Mouse (Mus musculus) right cerebral cortex, postnatal 10 days (tissue): ENCODE data around the gene Gm4131.
"Not testable (repeated sequence)": the region's sequence is repeated elsewhere in the genome, so short reads cannot be mapped to it uniquely, and the experiment has no call there.

Source experiments
- DNase-seq, 2 experiments: peaks; one replicate each; pipeline ENCODE4 v3.0.0; 2021; ENCODE audit warnings: low spot score in 2 of 2

Gm4131 gene

GRCm38 (mm10) chr14:62566821-62567220 is at the start of gene Gm4131:
Gene Gm4131, minus strand, starts transcription at chr14:62566921.
- not testable (repeated sequence) for DNase-seq

DNA sequence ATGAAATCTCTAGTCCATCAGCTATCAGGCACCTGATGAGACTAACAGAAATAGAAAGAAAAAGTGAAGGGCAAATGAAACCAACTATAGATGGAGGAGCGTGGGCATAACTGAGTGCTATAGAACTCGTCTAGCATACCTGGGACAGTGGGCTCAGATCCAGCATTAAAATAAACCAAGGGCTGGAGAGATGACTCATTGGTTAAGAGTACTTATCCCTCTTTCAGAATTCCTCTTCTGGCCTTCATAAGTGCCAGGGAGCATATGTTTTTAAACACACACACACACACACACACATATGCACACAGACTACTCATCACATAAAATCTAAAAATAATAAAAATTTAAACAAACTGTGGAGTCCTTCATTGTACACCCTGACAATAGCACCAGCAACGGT is 43.2 kb upstream of the Gm4131 start:
- no peak for DNase-seq

DNA sequence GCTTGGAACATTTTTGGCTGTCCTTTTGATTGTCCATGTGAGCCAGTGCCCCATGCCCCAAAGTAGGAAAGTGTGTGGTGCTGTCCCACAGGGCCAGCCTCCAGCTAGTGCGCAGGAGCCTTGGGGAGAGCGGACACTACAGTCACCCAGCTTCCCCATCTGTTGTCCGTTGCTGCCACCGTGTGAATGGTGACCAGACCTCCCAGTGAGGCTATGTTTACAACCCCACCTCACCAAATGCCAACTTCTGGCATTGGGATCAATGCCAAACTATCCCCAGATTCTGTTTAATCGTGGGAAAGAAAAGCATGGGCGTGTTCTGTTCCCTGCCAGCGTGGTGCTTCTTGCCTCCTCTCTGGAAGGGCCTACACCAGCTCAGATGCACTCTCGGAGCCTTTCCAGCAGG is 41.1 kb upstream of the Gm4131 start:
- DNase-seq = peak; percentile 68 to 69

DNA sequence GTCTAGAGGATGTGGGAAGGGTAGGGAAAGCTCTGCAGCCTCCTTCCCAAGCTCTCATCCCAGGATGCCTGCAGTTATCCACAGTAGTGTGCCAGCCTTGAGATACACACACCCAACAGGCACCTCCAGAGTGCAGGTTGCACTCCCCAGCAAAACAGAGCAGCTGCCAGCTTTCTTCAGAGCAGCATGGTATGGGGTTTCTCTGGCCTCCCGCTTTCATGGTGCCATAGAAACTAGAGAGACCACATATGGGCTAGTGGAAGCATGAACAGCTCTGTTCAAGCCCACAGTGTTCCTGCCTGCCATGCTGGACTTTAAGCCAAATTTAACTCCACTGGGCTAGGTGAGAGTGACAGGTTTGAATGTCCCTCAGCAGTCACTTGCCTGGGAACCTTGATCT is 36.1 kb upstream of the Gm4131 start:
- peak in 1 of 2 experiments; percentile 52 for DNase-seq

DNA sequence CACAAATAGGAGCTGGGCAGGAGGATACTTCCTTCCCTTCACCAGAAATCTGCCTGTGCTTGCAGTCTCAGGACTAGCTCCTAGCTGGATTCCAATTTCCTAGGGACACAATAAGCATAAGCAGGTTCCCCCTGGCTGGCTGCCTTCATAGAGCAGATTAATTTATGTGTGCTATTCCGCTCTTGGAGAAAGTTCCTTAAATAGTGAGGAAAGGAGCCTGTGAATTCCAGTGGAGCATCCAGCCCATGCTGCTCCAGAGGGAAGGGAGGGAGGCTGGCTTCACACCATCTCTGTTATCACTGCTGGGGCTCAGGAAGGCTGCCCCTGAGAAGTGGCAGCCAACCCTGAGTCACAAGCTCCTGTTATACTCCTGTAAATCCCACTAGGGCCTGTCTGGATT is 35.5 kb upstream of the Gm4131 start:
- peak; percentile 74 to 82 for DNase-seq

DNA sequence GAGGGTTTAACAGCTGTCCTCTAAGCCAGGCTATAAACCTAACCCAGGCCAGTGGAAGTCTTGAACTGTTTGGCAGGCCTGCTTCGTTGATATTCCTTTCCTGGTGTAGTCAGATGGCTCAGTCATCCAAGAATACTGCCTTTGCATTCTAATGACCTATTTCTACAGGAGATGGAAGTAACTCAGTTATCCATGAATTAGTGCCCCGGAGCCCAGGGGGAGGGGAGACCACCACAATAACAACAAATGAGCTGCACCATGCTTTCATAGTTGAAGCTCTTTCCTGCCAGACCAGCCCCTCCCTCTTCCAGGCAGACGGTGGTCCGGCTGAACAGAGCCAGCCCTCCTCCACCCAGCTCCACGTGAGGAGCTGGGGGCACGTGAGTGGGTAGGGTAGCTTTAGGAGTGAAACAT is 33.4 kb upstream of the Gm4131 start:
- no peak for DNase-seq

- DNase-seq = peak; percentile 58 to 70
Observed at GRCm38 (mm10) chr14:62585338-62585737, 18.6 kb upstream of the Gm4131 start.

DNA sequence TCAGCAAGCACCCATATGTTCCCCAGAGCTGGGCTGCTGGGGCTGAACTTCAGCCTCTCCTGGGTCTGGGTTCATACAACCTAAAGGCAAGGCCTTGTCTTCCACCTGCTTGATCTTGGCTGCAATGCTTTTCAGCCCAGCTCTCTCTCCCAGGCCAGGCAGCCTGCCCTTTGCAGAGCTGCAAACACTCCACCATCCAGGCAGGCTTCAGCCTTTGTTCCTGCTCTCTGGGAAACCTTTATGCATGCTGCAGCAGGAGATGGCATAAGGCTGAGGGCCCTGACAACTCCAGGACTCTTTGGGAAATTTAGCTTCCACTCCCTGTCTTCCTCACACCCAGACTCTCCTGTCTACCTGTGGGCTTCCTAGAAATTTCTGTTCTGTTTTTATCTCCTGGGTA is 17.9 kb upstream of the Gm4131 start:
- DNase-seq = no peak

GRCm38 (mm10) chr14:62581768-62582167 is 15.0 kb upstream of the Gm4131 start:
- DNase-seq = no peak

DNA sequence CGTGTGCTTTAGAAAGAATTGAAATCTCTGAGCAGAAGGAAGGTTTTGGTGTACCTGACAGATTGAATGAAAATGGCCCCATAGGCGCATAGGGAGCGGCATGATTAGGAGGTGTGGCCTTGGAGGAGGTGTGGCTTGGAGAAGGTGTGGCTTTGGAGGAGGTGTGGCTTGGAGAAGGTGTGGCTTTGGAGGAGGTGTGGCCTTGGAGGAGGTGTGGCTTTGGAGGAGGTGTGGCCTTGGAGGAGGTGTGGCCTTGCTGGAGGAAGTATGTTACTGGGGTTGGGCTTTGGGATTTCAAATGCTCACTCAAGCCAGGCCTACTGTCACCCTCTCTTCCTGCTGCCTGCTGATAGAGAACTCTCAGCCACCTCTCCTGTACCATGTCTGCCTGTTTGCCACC is 14.2 kb upstream of the Gm4131 start:
- no peak for DNase-seq

DNA sequence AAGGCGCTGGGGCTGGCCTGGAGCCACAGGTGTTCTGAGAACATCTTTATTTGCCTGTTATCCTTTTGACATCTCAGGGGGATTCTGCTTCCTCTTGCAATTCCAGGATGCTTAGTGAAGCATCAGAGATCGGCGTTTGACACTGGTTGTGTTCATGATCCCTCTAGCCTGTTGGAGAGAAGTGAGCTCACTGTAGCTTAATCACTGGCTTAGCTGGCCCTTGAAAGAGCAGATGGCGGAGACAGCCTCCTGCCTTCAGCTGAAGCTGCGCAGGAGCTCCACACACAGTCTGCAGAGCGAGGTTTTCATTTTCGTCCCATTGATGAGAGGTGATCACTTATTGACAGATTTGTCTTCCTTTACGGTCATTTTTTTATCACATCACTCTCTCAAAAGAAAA is 9.1 kb upstream of the Gm4131 start:
- no peak for DNase-seq

- DNase-seq = no peak
Observed at GRCm38 (mm10) chr14:62574906-62575305, 8.2 kb upstream of the Gm4131 start.

DNA sequence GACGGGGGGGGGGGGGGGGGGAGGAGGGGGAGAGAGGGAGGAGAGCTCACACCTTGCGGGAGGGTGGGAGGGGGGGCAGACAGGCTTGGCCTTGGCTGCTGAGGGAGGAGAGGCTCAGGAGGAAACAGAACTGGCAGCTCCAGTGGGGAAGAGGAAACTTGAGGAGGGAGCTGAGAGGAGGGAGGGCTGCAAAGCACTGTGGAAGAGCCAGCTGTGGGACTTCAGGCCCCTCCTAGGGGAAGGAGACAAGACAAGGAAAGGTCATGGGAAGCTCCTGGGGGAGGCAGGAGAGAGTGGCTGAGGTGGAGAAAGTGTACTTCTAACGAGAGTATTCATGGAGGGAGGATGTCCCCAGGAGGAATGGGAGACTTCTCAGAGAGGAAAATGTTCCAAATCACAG is 6.7 kb upstream of the Gm4131 start:
- DNase-seq = no peak

DNA sequence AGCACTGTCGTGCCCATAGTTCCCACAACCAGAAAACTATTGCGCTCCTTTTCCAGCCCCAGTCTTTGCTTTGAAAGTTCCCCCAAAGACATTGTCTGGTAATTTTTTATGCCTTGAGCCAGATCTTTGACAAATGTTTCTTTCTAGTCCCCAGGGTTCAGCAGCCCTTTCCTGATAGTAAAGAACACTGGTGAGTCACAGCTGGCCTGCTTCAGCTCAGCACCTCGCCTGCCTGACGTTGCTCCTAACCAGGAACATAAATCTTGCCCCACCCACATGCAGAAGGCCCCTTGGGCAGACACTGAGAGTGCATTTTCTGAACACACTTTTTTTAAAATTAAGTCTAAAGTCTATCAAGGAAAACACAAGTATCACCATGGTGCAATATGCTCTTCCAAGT is 3.6 kb upstream of the Gm4131 start:
- DNase-seq = no peak

DNA sequence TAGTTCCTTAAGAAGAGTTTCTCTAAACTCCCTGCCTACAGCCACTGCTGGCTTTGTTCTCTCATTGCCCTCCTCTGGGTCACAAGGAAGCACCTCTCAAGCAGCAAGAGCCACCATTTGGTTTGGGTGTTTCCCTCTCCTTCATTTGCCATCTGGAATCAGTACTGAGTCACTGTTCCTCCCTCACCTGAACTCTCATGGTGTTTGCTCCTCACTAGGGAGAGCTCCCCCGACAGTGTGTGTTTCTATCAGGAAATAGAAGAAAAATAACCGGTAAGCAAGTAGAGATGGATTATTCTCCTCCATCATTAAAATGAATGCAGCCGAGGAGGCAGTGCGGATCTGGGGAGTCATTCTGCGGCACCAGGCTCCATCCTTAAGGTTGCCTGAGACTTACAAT is 2.7 kb upstream of the Gm4131 start:
- no peak for DNase-seq

- DNase-seq = no peak
Observed at GRCm38 (mm10) chr14:62563679-62564078, 3.0 kb downstream of the Gm4131 start.

DNA sequence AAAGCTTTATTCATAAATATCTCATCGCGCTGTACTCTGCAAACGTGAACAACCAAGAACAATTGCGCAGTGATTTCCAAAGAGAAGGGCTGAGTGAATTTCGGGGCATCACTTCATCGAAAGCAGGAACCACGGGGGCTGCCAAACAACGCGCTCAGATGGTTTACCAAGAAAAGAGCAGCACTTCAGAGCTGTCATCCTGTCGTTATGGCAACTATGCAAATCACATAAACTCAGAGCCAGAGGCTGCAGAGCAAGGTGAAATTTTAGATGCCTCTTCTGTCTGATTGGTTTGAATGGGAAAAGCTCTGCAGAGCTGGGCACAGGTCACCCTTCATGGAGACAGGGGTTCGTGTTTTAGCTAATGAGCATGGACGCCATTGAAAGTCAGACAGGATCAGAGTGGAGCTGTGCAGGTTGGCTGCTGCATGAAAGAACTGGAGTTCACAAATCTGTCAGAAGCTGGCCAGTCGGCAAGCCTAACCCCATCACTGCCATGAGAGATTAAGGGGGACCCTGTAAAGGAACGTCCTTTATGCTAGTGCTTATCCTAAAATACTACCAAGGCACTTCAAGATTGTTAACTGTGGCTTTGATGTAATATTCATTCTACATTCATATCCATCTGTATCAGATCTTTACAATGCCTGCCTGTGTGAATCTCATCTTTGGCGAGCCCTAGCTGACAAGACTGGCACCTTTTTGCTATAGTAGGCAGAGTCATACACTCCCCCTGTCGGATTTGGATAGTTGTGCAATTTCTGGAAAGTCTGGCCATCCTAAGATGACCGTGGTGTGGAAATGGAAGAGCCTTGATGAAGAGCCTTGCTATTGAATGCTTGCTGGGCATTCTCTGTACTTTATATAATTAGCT is 4.6 kb downstream of the Gm4131 start:
- peak; percentile 75 to 85 for DNase-seq

GRCm38 (mm10) chr14:62557111-62557510 is 9.6 kb downstream of the Gm4131 start:
- DNase-seq = no peak

DNA sequence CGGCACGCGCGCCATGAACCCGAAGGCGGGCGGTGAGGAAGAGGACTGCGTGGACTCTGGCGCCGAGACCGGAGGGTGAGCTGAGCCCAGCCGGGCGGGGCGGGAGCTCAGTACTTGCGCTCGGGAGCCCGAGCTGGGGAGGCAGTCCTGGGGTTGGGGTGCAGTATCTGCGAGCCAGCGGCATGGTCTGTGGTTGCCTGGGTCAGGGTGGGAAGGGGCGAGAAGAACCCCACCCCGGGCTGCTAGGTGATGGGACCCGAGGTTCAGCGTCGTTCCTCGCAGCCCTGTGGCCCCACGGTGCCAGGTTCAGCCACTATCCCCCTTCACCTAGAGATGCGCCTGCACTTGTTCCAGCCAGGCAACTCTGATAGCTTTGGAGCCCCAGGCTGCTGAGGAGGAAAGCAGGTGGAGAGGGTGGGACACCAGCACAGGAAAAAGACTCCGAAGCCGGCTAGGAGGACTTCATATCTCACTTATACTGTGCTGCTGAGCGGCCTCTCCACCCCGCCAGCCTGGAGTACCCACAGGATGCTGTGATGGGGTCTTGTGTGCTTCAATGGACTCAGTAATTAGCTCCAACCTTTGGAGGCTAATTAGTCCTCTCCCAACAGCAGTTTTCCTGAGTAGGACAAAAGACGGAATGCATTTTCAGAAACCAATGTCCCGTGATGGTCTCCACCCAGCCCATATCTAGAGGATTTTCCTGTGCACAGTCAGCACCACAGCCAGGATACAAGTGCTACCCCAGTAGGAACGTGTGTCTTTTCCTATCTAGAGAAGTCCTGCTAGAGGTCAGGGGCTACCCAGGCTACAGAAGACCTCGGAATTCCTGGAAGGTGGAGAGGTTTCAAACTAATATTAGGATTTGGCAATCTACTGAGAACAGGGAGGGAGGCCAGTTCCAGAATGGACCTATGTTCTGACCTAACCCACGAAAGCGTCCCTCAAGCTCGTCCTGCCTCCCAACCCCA is 10.6 kb downstream of the Gm4131 start:
- DNase-seq = peak; percentile 47 to 50

DNA sequence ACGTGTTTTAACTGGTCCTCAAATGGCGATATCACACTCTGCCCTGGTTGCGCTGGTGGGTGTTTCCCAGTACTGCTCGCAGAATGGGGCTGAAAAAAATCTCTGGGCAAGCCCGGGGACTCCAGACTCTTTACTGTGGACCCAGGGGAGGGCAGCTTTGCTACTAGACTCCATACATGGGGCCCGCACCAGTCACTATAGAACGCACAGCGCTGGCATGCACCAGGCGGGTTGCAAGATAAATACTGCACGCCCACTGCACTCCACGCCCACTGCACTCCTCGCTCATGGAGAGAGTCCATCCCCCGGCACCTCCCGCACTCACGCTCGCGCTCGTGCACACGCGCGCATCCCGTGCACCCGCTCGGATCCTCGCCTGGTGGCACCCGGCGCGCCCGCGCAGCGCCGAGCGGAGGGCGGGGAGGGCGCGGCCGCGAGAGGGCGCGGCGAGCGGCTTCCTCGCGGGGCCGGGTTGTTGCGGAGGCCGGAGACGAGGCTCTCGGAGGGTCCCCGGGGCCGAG is 11.4 kb downstream of the Gm4131 start, which contains the start of gene Fam124a:
Gene Fam124a, plus strand, starts transcription at position 429 of the 521 bp plus-strand sequence.
- peak; percentile 91 to 92 for DNase-seq

GRCm38 (mm10) chr14:62553786-62554185 is 12.9 kb downstream of the Gm4131 start:
- peak in 1 of 2 experiments; percentile 31 for DNase-seq

GRCm38 (mm10) chr14:62552771-62553170 is 13.9 kb downstream of the Gm4131 start:
- DNase-seq = no peak
